Mouse (Mus musculus) heart, adult 2 months (tissue): ENCODE results near the gene Flywch2. TPM values are rescaled to one million over a fixed set of nuclear protein-coding genes. Genes with fewer than 3 reads are reported as not detected.

Experiments used
- DNase-seq, 2 experiments: peaks; one replicate each; pipeline ENCODE4 v3.0.0; 2021
- H3K27ac ChIP-seq: fragments of 200-600 bp; 2 replicates; pipeline ENCODE4 v1.8.1; 2022
- H3K27me3 ChIP-seq: fragments of 200-500 bp; 2 replicates; pipeline ENCODE4 v1.6.1; 2012; ENCODE audit warnings: mild to moderate bottlenecking, low read length, inconsistent platforms, mixed read lengths; ENCODE audit not compliant: control insufficient read depth, insufficient read depth
- H3K36me3 ChIP-seq: fragments of 200-500 bp; 2 replicates; pipeline ENCODE4 v1.6.1; 2012; ENCODE audit warnings: low read length, inconsistent platforms; ENCODE audit not compliant: control insufficient read depth, insufficient read depth
- H3K4me1 ChIP-seq: fragments of 200-500 bp; 2 replicates; pipeline ENCODE4 v1.6.1; 2011; ENCODE audit warnings: low read length; ENCODE audit not compliant: control insufficient read depth, insufficient read depth
- H3K4me3 ChIP-seq: fragments of 200-600 bp; 2 replicates; pipeline ENCODE4 v1.8.1; 2022
- H3K79me2 ChIP-seq: fragments of 200-500 bp; replicated peaks from 2 replicates; pipeline ENCODE4 v1.6.1; 2012; ENCODE audit warnings: mild to moderate bottlenecking, inconsistent platforms, low read length, moderate library complexity, mixed read lengths; ENCODE audit not compliant: control insufficient read depth, insufficient read depth
- H3K9ac ChIP-seq: fragments of 200-500 bp; 2 replicates; pipeline ENCODE4 v1.6.1; 2012; ENCODE audit warnings: low read depth, mild to moderate bottlenecking, control low read depth, inconsistent platforms, low read length, mixed read lengths
- CTCF ChIP-seq: fragments of 200-600 bp; IDR thresholded peaks from 2 replicates; pipeline ENCODE4 v1.8.1; 2022; ENCODE audit warnings: antibody characterized with exemption, mild to moderate bottlenecking, moderate library complexity
- EP300 ChIP-seq: fragments of 200-500 bp; IDR thresholded peaks from 2 replicates; pipeline ENCODE4 v1.6.1; 2011; ENCODE audit warnings: low read depth, low read length, control low read depth; ENCODE audit not compliant: insufficient read depth
- POLR2A ChIP-seq: fragments of 200-500 bp; IDR thresholded peaks from 2 replicates; pipeline ENCODE4 v1.6.1; 2011; ENCODE audit warnings: mild to moderate bottlenecking, low read depth, low read length, control low read depth; ENCODE audit not compliant: insufficient read depth
- WGBS: fragments of 180-500 bp; shearing (Covaris S2); methylation state at CpG from one replicate; pipeline ENCODE4 v1.1.7; 2018; 5-methylcytosine and 5-hydroxymethylcytosine counted together
- intact Hi-C: fragments of 180-260 bp; cut with DNase I; formaldehyde crosslinking; loops from one replicate; pipeline ENCODE4 v1.15.1; 2025
- polyA plus RNA-seq: library from polyadenylated mRNA; depleted of rRNA; stranded (reverse); fragments of >200 nt; gene quantifications from 2 replicates; pipeline ENCODE4 v1.2.3, GENCODE M21; 2012
- total RNA-seq, 2 experiments: library from RNA; stranded (reverse); gene quantifications; 2 replicates each; pipeline ENCODE4 v1.2.3; 2021

Gene Flywch2
- total and polyA plus RNA-seq, 3 experiments, result 0.27 to 1.5 (median 0.50) TPM

- no peaks in the 10 kb centered on the region for H3K36me3 ChIP-seq
- peak overlapping the region; percentile 45 for H3K4me3 ChIP-seq
- peak overlapping the region; percentile 86 for H3K27ac ChIP-seq
- WGBS, result 68% methylated on average over 11 of the region's 11 CpGs
- peaks cover 8% of the 10 kb centered on the region for H3K27me3 ChIP-seq
- no peak for DNase-seq
- TF ChIP-seq EP300 (no peak), POLR2A (no peak; the same call in 1 of the 2 replicates), CTCF (no peak)
- H3K4me1 ChIP-seq, result peaks cover 4% of the 10 kb centered on the region; the same call in 1 of the 2 replicates
- H3K9ac ChIP-seq, result peak overlapping the region; percentile 50
- no peaks in the 10 kb centered on the region for H3K79me2 ChIP-seq
- intact Hi-C loops, result loop anchor here (2.0 to 5.0 kb wide), 6 partner anchors 21 to 211 kb away; partner anchors contain the start of genes Flywch1, Flywch2 and Prss41
Measured at GRCm38 (mm10) chr17:23749400-23750191, 36.3 kb downstream of the Flywch2 start.

- peaks cover 10% of the 10 kb centered on the region for H3K27me3 ChIP-seq
- no peaks in the 10 kb centered on the region for H3K36me3 ChIP-seq
- H3K4me3 ChIP-seq, result peak overlapping the region; percentile 45
- whole genome bisulfite sequencing, result 17% methylated on average over 10 of the region's 10 CpGs
- intact Hi-C loops, result loop anchor here (2.0 to 5.0 kb wide), 6 partner anchors 22 to 212 kb away; partner anchors contain the start of genes Flywch1, Flywch2 and Prss41
- H3K4me1 ChIP-seq, result peaks cover 4% of the 10 kb centered on the region; the same call in 1 of the 2 replicates
- no peaks in the 10 kb centered on the region for H3K79me2 ChIP-seq
- H3K9ac ChIP-seq, result peak overlapping the region; percentile 50
- DNase-seq, result peak; percentile 67 to 76
- H3K27ac ChIP-seq, result peak overlapping the region; percentile 86
- TF ChIP-seq EP300 (peak; percentile 40; the same call in 1 of the 2 replicates), POLR2A (peak; percentile 47; the same call in 1 of the 2 replicates), CTCF (peak; percentile 98)
Measured at GRCm38 (mm10) chr17:23748631-23749391, 37.1 kb downstream of the Flywch2 start.

DNA sequence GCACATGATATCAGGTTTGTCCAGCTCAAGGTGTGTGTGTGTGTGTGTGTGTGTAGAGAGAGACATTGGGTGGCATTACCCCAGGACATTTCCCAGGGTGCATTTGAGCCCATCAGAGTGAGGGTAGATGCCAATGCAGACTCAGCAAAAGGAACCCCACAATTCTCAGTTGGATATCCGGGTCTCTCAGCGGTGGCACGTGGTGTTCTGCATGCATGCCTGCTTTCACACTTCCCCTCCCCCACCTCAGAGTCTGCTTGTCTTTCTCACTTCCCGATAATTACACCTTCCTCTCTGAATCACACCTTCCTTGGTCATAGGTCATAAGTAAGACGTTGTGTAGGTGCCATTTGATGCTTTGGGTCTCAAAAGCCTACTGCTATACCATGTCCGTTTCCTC lies 37.9 kb downstream of the Flywch2 start:
- intact Hi-C loops, result loop anchor here (2.0 to 5.0 kb wide), 6 partner anchors 23 to 213 kb away; partner anchors contain the start of genes Flywch1, Flywch2 and Prss41
- Histone ChIP-seq H3K4me1 (peaks cover 4% of the 10 kb centered on the region; the same call in 1 of the 2 replicates), H3K79me2 (no peaks in the 10 kb centered on the region), H3K4me3 (no peak overlapping the region), H3K27ac (no peak overlapping the region), H3K36me3 (no peaks in the 10 kb centered on the region), H3K27me3 (peaks cover 10% of the 10 kb centered on the region), H3K9ac (no peak overlapping the region)
- DNase-seq, result no peak
- TF ChIP-seq EP300 (no peak), POLR2A (no peak), CTCF (no peak)
- 27% methylated on average over 6 of the region's 6 CpGs for WGBS

- no peak for TF ChIP-seq POLR2A
- no peak for TF ChIP-seq EP300
- no peak for TF ChIP-seq CTCF
- no peak for DNase-seq
Measured at GRCm38 (mm10) chr17:23747471-23747870, 38.4 kb downstream of the Flywch2 start.

DNA sequence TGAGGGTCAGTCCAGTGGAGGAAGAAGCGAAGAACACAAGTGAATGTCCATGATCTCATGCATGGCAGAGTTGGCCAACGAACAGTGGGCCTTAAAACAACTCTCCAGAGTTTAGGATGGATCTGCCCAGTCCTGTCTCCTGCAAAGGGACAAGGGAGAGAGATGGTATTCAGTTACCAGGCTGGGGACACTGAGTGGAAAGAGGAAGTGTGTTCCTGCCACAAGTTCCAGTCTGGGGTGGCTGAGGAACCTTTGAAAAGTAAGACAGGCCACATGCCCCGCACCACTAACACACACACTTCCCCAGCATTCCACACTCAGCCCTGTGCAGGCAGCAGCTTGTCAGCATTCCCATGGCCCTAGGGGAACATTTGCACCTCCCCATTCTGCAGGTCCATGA lies 39.1 kb downstream of the Flywch2 start:
- intact Hi-C loops, result loop anchor here (5.0 kb wide), 1 partner anchor 41 kb away; the partner anchor contains the start of gene Flywch2
- DNase-seq, result no peak
- no peak for TF ChIP-seq POLR2A
- Histone ChIP-seq H3K4me1 (peaks cover 4% of the 10 kb centered on the region; the same call in 1 of the 2 replicates), H3K4me3 (no peak overlapping the region), H3K36me3 (no peaks in the 10 kb centered on the region), H3K27me3 (peaks cover 13% of the 10 kb centered on the region), H3K27ac (no peak overlapping the region), H3K79me2 (no peaks in the 10 kb centered on the region), H3K9ac (no peak overlapping the region)
- 83% methylated on average over 3 of the region's 3 CpGs for WGBS

More at GRCm38 (mm10) chr17:23747471-23747870, 38.4 kb downstream of the Flywch2 start:
- no peaks in the 10 kb centered on the region for H3K79me2 ChIP-seq
- WGBS, result 84% methylated on average over 3 of the region's 3 CpGs
- H3K27me3 ChIP-seq, result peaks cover 11% of the 10 kb centered on the region
- intact Hi-C loops, result loop anchor here (5.0 kb wide), 1 partner anchor 40 kb away; the partner anchor contains the start of gene Flywch2
- no peak overlapping the region for H3K9ac ChIP-seq
- no peak overlapping the region for H3K4me3 ChIP-seq
- no peak overlapping the region for H3K27ac ChIP-seq
- peaks cover 4% of the 10 kb centered on the region; the same call in 1 of the 2 replicates for H3K4me1 ChIP-seq
- no peaks in the 10 kb centered on the region for H3K36me3 ChIP-seq
